Mouse (Mus musculus) thymus, adult 18-20 months (tissue): ENCODE data around the gene Wwc2.

Experiments
- DNase-seq, 2 experiments: peaks; one replicate each; pipeline ENCODE4 v3.0.0; 2022; ENCODE audit warnings: mixed read lengths in 2 of 2

Wwc2 gene

DNA sequence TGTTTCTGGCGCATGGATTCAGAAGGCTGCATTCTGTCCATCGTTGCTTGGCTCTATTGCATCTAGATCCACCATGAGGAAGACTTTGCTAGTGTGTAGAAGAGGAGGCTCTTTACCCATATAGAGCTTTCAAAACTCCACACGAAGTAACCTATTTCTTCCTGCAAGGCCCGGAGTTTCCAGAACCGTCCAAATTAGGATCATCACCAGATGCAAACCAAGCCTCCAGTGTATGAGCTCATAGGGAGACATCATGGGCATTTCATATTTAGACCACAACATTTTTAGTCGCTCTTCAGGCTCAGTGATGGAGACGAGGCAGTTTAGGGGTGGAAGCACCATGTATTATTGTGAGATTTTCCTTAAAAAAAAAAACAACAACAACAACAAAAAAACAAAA is 213.3 kb downstream of the Wwc2 start:
- DNase-seq: no peak
